Mouse (Mus musculus): ENCODE results near the gene Rnf217. TPM values are rescaled to one million over a fixed set of nuclear protein-coding genes. Genes with fewer than 3 reads are reported as not detected.

Gene Rnf217
- polyA plus RNA-seq, 1 experiment from 2014 or later: 1.6 TPM

- H3K9me3 ChIP-seq (ENCODE audit: control insufficient read depth, low read length): no peaks in the 10 kb centered on the region
- no peak overlapping the region for H3K4me3 ChIP-seq (ENCODE audit: low read length)
- no peak overlapping the region for H3K4me2 ChIP-seq (ENCODE audit: low read length)
- no peaks in the 10 kb centered on the region for H3K27me3 ChIP-seq (replicated peaks; ENCODE audit: control insufficient read depth, insufficient read depth, low read length)
- no peak for ATAC-seq
- H3K36me3 ChIP-seq (ENCODE audit: control insufficient read depth, insufficient read depth, low read length): no peaks in the 10 kb centered on the region
- H3K27ac ChIP-seq (ENCODE audit: low read depth, low read length): no peak overlapping the region
- WGBS: 54% methylated on average over 7 of the region's 7 CpGs
- no peaks in the 10 kb centered on the region for H3K4me1 ChIP-seq (ENCODE audit: control insufficient read depth, insufficient read depth, low read depth, low read length)
- no peak overlapping the region for H3K9ac ChIP-seq (ENCODE audit: low read depth, low read length)
Observed at GRCm38 (mm10) chr10:31444206-31444605, 164.8 kb downstream of the Rnf217 start.

Other genes with a start within 250 kb of the Rnf217 start
- 46.5 and 55.9 TPM in 2 replicates for gene Tpd52l1, start 163.2 kb downstream of the Rnf217 start, polyA plus RNA-seq (2015; fragmentation: Nextera tagmentation; extraction: Ambion mirVana)